Mouse (Mus musculus) T-helper 1 cell (primary cell): ENCODE results near the gene Slc2a6.

Experiments
- in situ Hi-C: fragments of 300-600 bp; cut with MboI, MseI; formaldehyde crosslinking; loops from one replicate; pipeline ENCODE4 v1.15.1; 2025; ENCODE audit warnings: high pct_unique_total_duplicates

Slc2a6 gene

GRCm38 (mm10) chr2:26973116-26973515, 54.7 kb downstream of the Slc2a6 start, which contains the start of gene Adamts13:
Gene Adamts13 (plus strand): TSS chr2:26973416.
- in situ Hi-C loops = no loop called here
